Mouse (Mus musculus) MEL (cell line): ENCODE data around the gene Fbxo7.

ENCODE experiments used
- CTCF ChIP-seq, 3 experiments: IDR thresholded peaks in 2 of 3; conservative IDR thresholded peaks in 1 of 3; 2 replicates each; pipeline ENCODE4 v1.5.1; 2011 to 2012; ENCODE audit warnings: low read length in 3 of 3, low read depth in 2 of 3, mild to moderate bottlenecking in 2 of 3, improper control_type of control experiment in 1 of 3, inconsistent platforms in 1 of 3, mixed read lengths in 1 of 3, moderate library complexity in 1 of 3; ENCODE audit not compliant: control insufficient read depth in 1 of 3, insufficient read depth in 1 of 3, poor library complexity in 1 of 3, severe bottlenecking in 1 of 3
- KAT2A ChIP-seq: conservative IDR thresholded peaks from 2 replicates; pipeline ENCODE4 v1.6.1; 2012; ENCODE audit warnings: low read depth, low read length, improper control_type of control experiment, inconsistent platforms
- MXI1 ChIP-seq: IDR thresholded peaks from 2 replicates; pipeline ENCODE4 v1.6.1; 2011; ENCODE audit warnings: mild to moderate bottlenecking, low read depth, low read length, improper control_type of control experiment
- RAD21 ChIP-seq: IDR thresholded peaks from 2 replicates; pipeline ENCODE4 v1.6.1; 2011; ENCODE audit warnings: mild to moderate bottlenecking, low read depth, low read length, improper control_type of control experiment
- TCF12 ChIP-seq: IDR thresholded peaks from 2 replicates; pipeline ENCODE4 v1.6.1; 2014; ENCODE audit warnings: low read depth, mild to moderate bottlenecking, inconsistent platforms, low read length, improper control_type of control experiment, moderate library complexity
- USF2 ChIP-seq, 2 experiments: IDR thresholded peaks; 2 replicates each; pipeline ENCODE4 v1.6.1; 2011 to 2012; ENCODE audit warnings: improper control_type of control experiment in 2 of 2, low read length in 2 of 2, borderline replicate concordance in 1 of 2, inconsistent platforms in 1 of 2, low read depth in 1 of 2, mild to moderate bottlenecking in 1 of 2; ENCODE audit not compliant: insufficient read depth in 1 of 2

GRCm38 (mm10) chr10:86006455-86006854, 15.3 kb upstream of the Fbxo7 start:
- TF ChIP-seq USF2 (IDR thresholded peaks at IDR 0.05; ENCODE audit: borderline replicate concordance in 1 of 2, insufficient read depth in 1 of 2, low read depth in 1 of 2, low read length in 2 of 2), result no peak
- TF ChIP-seq KAT2A, result no peak
- TF ChIP-seq TCF12, result no peak
- no peak for TF ChIP-seq RAD21
- no peak for TF ChIP-seq CTCF (IDR thresholded peaks at IDR 0.05 in 2 of 3, conservative IDR thresholded peaks at IDR 0.05 in 1 of 3; ENCODE audit: control insufficient read depth in 1 of 3, insufficient read depth in 1 of 3, low read depth in 2 of 3, low read length in 3 of 3, poor library complexity in 1 of 3, severe bottlenecking in 1 of 3)
- no peak for TF ChIP-seq MXI1
